In genomic region chr1:172483361-172483660, GRCm38 (mm10) we compare ENCODE assay signal across 9 mouse cellular contexts. TPM values are rescaled to one million over a fixed set of nuclear protein-coding genes. Genes with fewer than 3 reads are reported as not detected.
DNase-seq lines count a peak whose midpoint lies in the region; ATAC-seq and TF ChIP-seq lines count a peak whose summit lies in the region.
"Had no signal": no experiment of that assay in that cellular context is flagged by ENCODE, and none has a peak within 500 bp of the region (broad histone marks: within the 10 kb centered on the region; RNA-seq: fewer than 3 reads in every experiment).

No protein-coding gene starts in this region.

- no peak overlapping the region for H3K27ac ChIP-seq in lung, embryonic 14.5 days (ENCODE audit: low read depth)
- 0 out of 2 replicates have a peak overlapping the region, but pooled peaks have one; percentile 50 for H3K27ac ChIP-seq in forebrain, postnatal 0 days (ENCODE audit: low read depth, low read length)
- no peak overlapping the region for H3K27ac ChIP-seq in liver, embryonic 14.5 days
- no peak overlapping the region for H3K27ac ChIP-seq in stomach, embryonic 14.5 days (ENCODE audit: low read length)

- peak overlapping the region; percentile 62 for H3K9ac ChIP-seq in lung, embryonic 14.5 days
- peak overlapping the region; percentile 61 for H3K9ac ChIP-seq in forebrain, postnatal 0 days
- no peak overlapping the region for H3K9ac ChIP-seq in liver, embryonic 14.5 days (replicated peaks)
- H3K9ac ChIP-seq in stomach, embryonic 14.5 days (replicated peaks; ENCODE audit: low read depth, low read length): peak overlapping the region; percentile 10; the same call in 1 of the 2 replicates

- H3K36me3 ChIP-seq in lung, embryonic 14.5 days (ENCODE audit: insufficient read depth): peaks cover 19% of the 10 kb centered on the region; the same call in 1 of the 2 replicates
- no peaks in the 10 kb centered on the region for H3K36me3 ChIP-seq in forebrain, postnatal 0 days (ENCODE audit: insufficient read depth)
- no peaks in the 10 kb centered on the region for H3K36me3 ChIP-seq in liver, embryonic 14.5 days (replicated peaks; ENCODE audit: control insufficient read depth, insufficient read depth, low read depth)
- peaks cover 8% of the 10 kb centered on the region; the same call in 1 of the 2 replicates for H3K36me3 ChIP-seq in stomach, embryonic 14.5 days (ENCODE audit: control insufficient read depth, insufficient read depth, low read length)

- H3K4me3 ChIP-seq in lung, embryonic 14.5 days (ENCODE audit: low read depth, low read length): peak overlapping the region; percentile 60
- H3K4me3 ChIP-seq in lung, adult 2 months (replicated peaks; ENCODE audit: extremely low read depth, low read depth, low read length): no peak overlapping the region
- peak overlapping the region; percentile 72 for H3K4me3 ChIP-seq in forebrain, postnatal 0 days (ENCODE audit: low read depth, low read length)
- no peak overlapping the region for H3K4me3 ChIP-seq in liver, embryonic 14.5 days (ENCODE audit: insufficient read depth in 1 of 2, low read depth in 2 of 2, low read length in 2 of 2)
- H3K4me3 ChIP-seq in stomach, embryonic 14.5 days (ENCODE audit: low read depth, low read length): peak overlapping the region; percentile 46

- H3K9me3 ChIP-seq in lung, embryonic 14.5 days (ENCODE audit: low read depth, low read length): no peaks in the 10 kb centered on the region
- no peaks in the 10 kb centered on the region for H3K9me3 ChIP-seq in forebrain, postnatal 0 days (ENCODE audit: low read length)
- H3K9me3 ChIP-seq in liver, embryonic 14.5 days (ENCODE audit: control insufficient read depth, low read length): no peaks in the 10 kb centered on the region
- H3K9me3 ChIP-seq in stomach, embryonic 14.5 days (ENCODE audit: control insufficient read depth, low read depth, low read length): no peaks in the 10 kb centered on the region

- peaks cover 8% of the 10 kb centered on the region; the same call in 1 of the 2 replicates for H3K4me1 ChIP-seq in lung, embryonic 14.5 days (ENCODE audit: insufficient read depth)
- no peaks in the 10 kb centered on the region for H3K4me1 ChIP-seq in lung, adult 2 months (ENCODE audit: control insufficient read depth, insufficient read depth, low read length)
- H3K4me1 ChIP-seq in forebrain, postnatal 0 days (ENCODE audit: insufficient read depth): peaks cover 52% of the 10 kb centered on the region
- H3K4me1 ChIP-seq in liver, embryonic 14.5 days (replicated peaks; ENCODE audit: control insufficient read depth in 2 of 2, insufficient read depth in 2 of 2, low read length in 1 of 2): no peaks in the 10 kb centered on the region; a peak in 1 of 4 replicates
- H3K4me1 ChIP-seq in stomach, embryonic 14.5 days (ENCODE audit: control insufficient read depth, insufficient read depth, low read length): peaks cover 46% of the 10 kb centered on the region

- no peak for TF ChIP-seq CTCF in lung, embryonic 14.5 days (IDR thresholded peaks at IDR 0.05; ENCODE audit: low read depth)
- TF ChIP-seq CTCF in lung, adult 2 months (IDR thresholded peaks at IDR 0.05; ENCODE audit: insufficient read depth, low read length): no peak
- TF ChIP-seq CTCF in forebrain, postnatal 0 days (IDR thresholded peaks at IDR 0.05; ENCODE audit: low read depth): peak; percentile 37
- 0 out of 2 replicates have a peak, but pooled peaks have one; percentile 8 for TF ChIP-seq CTCF in liver, embryonic 14.5 days (IDR thresholded peaks at IDR 0.05; ENCODE audit: low read depth)

- no peak for DNase-seq in lung, embryonic 14.5 days
- no peak for DNase-seq in lung, adult 2 months
- DNase-seq in forebrain, postnatal 0 days: peak; percentile 37
- DNase-seq in liver, embryonic 14.5 days (ENCODE audit: low read depth in 3 of 3, low spot score in 3 of 3): no peak
- DNase-seq in left cerebral cortex, adult 18-20 months (ENCODE audit: low spot score in 2 of 2): no peak

- no peak for TF ChIP-seq EP300 in liver, embryonic 14.5 days (IDR thresholded peaks at IDR 0.05; ENCODE audit: low read depth)

- TF ChIP-seq POLR2A in lung, adult 2 months (IDR thresholded peaks at IDR 0.05; ENCODE audit: borderline replicate concordance, extremely low read depth, low read depth, low read length): no peak

- H3K27me3 ChIP-seq in lung, embryonic 14.5 days (ENCODE audit: insufficient read depth, low read length): no peaks in the 10 kb centered on the region
- H3K27me3 ChIP-seq in forebrain, postnatal 0 days (ENCODE audit: insufficient read depth, low read length): no peaks in the 10 kb centered on the region
- H3K27me3 ChIP-seq in liver, embryonic 14.5 days (ENCODE audit: control insufficient read depth, insufficient read depth, low read length): peaks cover 8% of the 10 kb centered on the region
- H3K27me3 ChIP-seq in stomach, embryonic 14.5 days (ENCODE audit: control insufficient read depth, insufficient read depth, low read length): no peaks in the 10 kb centered on the region

- no peak for ATAC-seq in lung, embryonic 14.5 days (ENCODE audit: insufficient read depth)
- ATAC-seq in forebrain, postnatal 0 days: no peak
- no peak for ATAC-seq in liver, embryonic 14.5 days (ENCODE audit: insufficient read depth)
- no peak for ATAC-seq in stomach, embryonic 14.5 days (ENCODE audit: insufficient number of reproducible peaks, insufficient read depth, low FRiP score, low read depth)
- no peak for ATAC-seq in megakaryocyte-erythroid progenitor cell, adult 5-6 weeks (replicated peaks; ENCODE audit: low FRiP score, low TSS enrichment, poor library complexity, severe bottlenecking)
- no peak for ATAC-seq in inflammation-experienced regulatory T-cells, adult 6 months

- H3K4me2 ChIP-seq in lung, embryonic 14.5 days: peak overlapping the region; percentile 84
- H3K4me2 ChIP-seq in forebrain, postnatal 0 days (ENCODE audit: low read depth): peak overlapping the region; percentile 61
- no peak overlapping the region for H3K4me2 ChIP-seq in liver, embryonic 14.5 days (ENCODE audit: low read depth)
- peak overlapping the region; percentile 78 for H3K4me2 ChIP-seq in stomach, embryonic 14.5 days (replicated peaks; ENCODE audit: low read depth, low read length)

- 17% methylated on average over 4 of the region's 4 CpGs for WGBS in lung, embryonic 14.5 days
- WGBS in lung, adult 2 months: 73% methylated on average over 4 of the region's 4 CpGs
- WGBS in forebrain, postnatal 0 days: 12% methylated on average over 4 of the region's 4 CpGs
- WGBS in liver, embryonic 14.5 days (ENCODE audit: insufficient replicate concordance): 27% methylated on average over 4 of the region's 4 CpGs
- 25% methylated on average over 4 of the region's 4 CpGs for WGBS in stomach, embryonic 14.5 days

RNA-seq across cellular contexts. Expression of gene Igsf9, which starts 1.7 kb away (rescaled TPM):
- polyA plus RNA-seq in lung, embryonic 14.5 days (2014; fragmentation: Nextera tagmentation; extraction: Ambion mirVana): 23.5 and 26.0 TPM in 2 replicates
- polyA plus RNA-seq in lung, adult 2 months (2012; rRNA removed): 11.1 and 11.8 TPM in 2 replicates
- 35.3 and 36.2 TPM in 2 replicates for total RNA-seq in forebrain, postnatal 0 days (2014; rRNA removed)
- 13.3 and 25.6 TPM in 2 replicates for polyA plus RNA-seq in forebrain, postnatal 0 days (2015; fragmentation: Nextera tagmentation; extraction: Ambion mirVana)
- polyA plus RNA-seq in liver, embryonic 14.5 days (2012; rRNA removed): 2.1 and 2.8 TPM in 2 replicates
- polyA plus RNA-seq in liver, embryonic 14.5 days (2014; fragmentation: Nextera tagmentation; extraction: Ambion mirVana): 0.60 and 1.0 TPM in 2 replicates
- 41.5 and 48.1 TPM in 2 replicates for polyA plus RNA-seq in stomach, embryonic 14.5 days (2014; fragmentation: Nextera tagmentation; extraction: Ambion mirVana)
- total RNA-seq in megakaryocyte-erythroid progenitor cell, adult 5-6 weeks (2014; fragmentation: Nextera tagmentation): not detected in 2 replicates
- 0.09 TPM in 1 of 2 replicates, not detected in the other for total RNA-seq in megakaryocyte-erythroid progenitor cell, adult 5-6 weeks (2017)
- 1 to 10 TPM in 1 of 3 experiments, under 1 TPM in 1, not detected in 1; 0.50 to 1.4 TPM for polyA plus RNA-seq in inflammation-experienced regulatory T-cells, adult 6 months (2017; shearing (Covaris generic))
- total RNA-seq in left cerebral cortex, adult 18-20 months (2021): 1 to 10 TPM; 6.3 to 7.0 TPM

RNA-seq across cellular contexts. Expression of gene Slamf9, which starts 8.2 kb away (rescaled TPM):
- polyA plus RNA-seq in lung, embryonic 14.5 days (2014; fragmentation: Nextera tagmentation; extraction: Ambion mirVana): 0.32 and 1.0 TPM in 2 replicates
- 10.6 and 15.2 TPM in 2 replicates for polyA plus RNA-seq in lung, adult 2 months (2012; rRNA removed)
- 0.15 and 0.43 TPM in 2 replicates for total RNA-seq in forebrain, postnatal 0 days (2014; rRNA removed)
- 0.21 and 0.30 TPM in 2 replicates for polyA plus RNA-seq in forebrain, postnatal 0 days (2015; fragmentation: Nextera tagmentation; extraction: Ambion mirVana)
- 0.92 and 1.5 TPM in 2 replicates for polyA plus RNA-seq in liver, embryonic 14.5 days (2012; rRNA removed)
- polyA plus RNA-seq in liver, embryonic 14.5 days (2014; fragmentation: Nextera tagmentation; extraction: Ambion mirVana): 1.5 and 1.9 TPM in 2 replicates
- 0.43 and 0.45 TPM in 2 replicates for polyA plus RNA-seq in stomach, embryonic 14.5 days (2014; fragmentation: Nextera tagmentation; extraction: Ambion mirVana)
- not detected in 2 replicates for total RNA-seq in megakaryocyte-erythroid progenitor cell, adult 5-6 weeks (2014; fragmentation: Nextera tagmentation)
- total RNA-seq in megakaryocyte-erythroid progenitor cell, adult 5-6 weeks (2017): not detected in 2 replicates
- polyA plus RNA-seq in inflammation-experienced regulatory T-cells, adult 6 months (2017; shearing (Covaris generic)): under 1 TPM in 2 of 3 experiments, not detected in 1; 0.36 to 0.61 TPM
- total RNA-seq in left cerebral cortex, adult 18-20 months (2021): 1 to 10 TPM in 1 of 2 experiments, under 1 TPM in 1; 0.61 to 1.0 TPM
- total RNA-seq: MEL had no signal

RNA-seq across cellular contexts. Expression of gene Tagln2, which starts 16.5 kb away (rescaled TPM):
- polyA plus RNA-seq in lung, embryonic 14.5 days (2014; fragmentation: Nextera tagmentation; extraction: Ambion mirVana): 395 and 407 TPM in 2 replicates
- polyA plus RNA-seq in lung, adult 2 months (2012; rRNA removed): 585 and 594 TPM in 2 replicates
- total RNA-seq in forebrain, postnatal 0 days (2014; rRNA removed): 31.5 and 33.8 TPM in 2 replicates
- polyA plus RNA-seq in forebrain, postnatal 0 days (2015; fragmentation: Nextera tagmentation; extraction: Ambion mirVana): 42.8 and 48.5 TPM in 2 replicates
- polyA plus RNA-seq in liver, embryonic 14.5 days (2012; rRNA removed): 75.1 and 88.2 TPM in 2 replicates
- 94.4 and 97.5 TPM in 2 replicates for polyA plus RNA-seq in liver, embryonic 14.5 days (2014; fragmentation: Nextera tagmentation; extraction: Ambion mirVana)
- polyA plus RNA-seq in stomach, embryonic 14.5 days (2014; fragmentation: Nextera tagmentation; extraction: Ambion mirVana): 188 and 196 TPM in 2 replicates
- total RNA-seq in megakaryocyte-erythroid progenitor cell, adult 5-6 weeks (2014; fragmentation: Nextera tagmentation): 244 and 269 TPM in 2 replicates
- 147 and 171 TPM in 2 replicates for total RNA-seq in megakaryocyte-erythroid progenitor cell, adult 5-6 weeks (2017)
- polyA plus RNA-seq in inflammation-experienced regulatory T-cells, adult 6 months (2017; shearing (Covaris generic)): 100 to 1,000 TPM; 260 to 650 (median 280) TPM
- 10 to 100 TPM in 1 of 2 experiments, 1 to 10 TPM in 1; 8.2 to 12.3 TPM for total RNA-seq in left cerebral cortex, adult 18-20 months (2021)

RNA-seq across cellular contexts. Expression of gene Cfap45, which starts 37.3 kb away (rescaled TPM):
- polyA plus RNA-seq in lung, embryonic 14.5 days (2014; fragmentation: Nextera tagmentation; extraction: Ambion mirVana): 4.2 and 5.1 TPM in 2 replicates
- 7.1 and 7.3 TPM in 2 replicates for polyA plus RNA-seq in lung, adult 2 months (2012; rRNA removed)
- 3.0 and 5.1 TPM in 2 replicates for total RNA-seq in forebrain, postnatal 0 days (2014; rRNA removed)
- 3.9 and 5.5 TPM in 2 replicates for polyA plus RNA-seq in forebrain, postnatal 0 days (2015; fragmentation: Nextera tagmentation; extraction: Ambion mirVana)
- polyA plus RNA-seq in liver, embryonic 14.5 days (2012; rRNA removed): 0.15 and 0.28 TPM in 2 replicates
- polyA plus RNA-seq in liver, embryonic 14.5 days (2014; fragmentation: Nextera tagmentation; extraction: Ambion mirVana): 0.22 and 0.29 TPM in 2 replicates
- polyA plus RNA-seq in stomach, embryonic 14.5 days (2014; fragmentation: Nextera tagmentation; extraction: Ambion mirVana): 1.9 and 2.9 TPM in 2 replicates
- total RNA-seq in megakaryocyte-erythroid progenitor cell, adult 5-6 weeks (2014; fragmentation: Nextera tagmentation): not detected in 2 replicates
- 0.75 TPM in 1 of 2 replicates, not detected in the other for total RNA-seq in megakaryocyte-erythroid progenitor cell, adult 5-6 weeks (2017)
- polyA plus RNA-seq in inflammation-experienced regulatory T-cells, adult 6 months (2017; shearing (Covaris generic)): 1 to 10 TPM in 2 of 3 experiments, under 1 TPM in 1; 0.43 to 1.5 (median 1.2) TPM
- total RNA-seq in left cerebral cortex, adult 18-20 months (2021): 1 to 10 TPM; 2.9 to 4.2 TPM
- total RNA-seq: MEL had no signal

Comparison
In these comparisons a context has a peak if more than half of its experiments do, and no peak if none do; other contexts are left out.
1. H3K4me3 ChIP-seq: peak in lung, embryonic 14.5 days (single experiment), forebrain, postnatal 0 days (single experiment) and stomach, embryonic 14.5 days (single experiment); none in lung, adult 2 months (single experiment) and liver, embryonic 14.5 days (0 of 2).
2. CTCF ChIP-seq: peak in forebrain, postnatal 0 days (single experiment) and liver, embryonic 14.5 days (single experiment); none in lung, embryonic 14.5 days (single experiment) and lung, adult 2 months (single experiment).